Mouse (Mus musculus): ENCODE measurements at regions not wholly inside any gene's neighbourhood (a gene's known extent, or its start where the extent isn't known, plus 50 kb on each side); places are given as distances from the start of the nearest gene placed in this dataset.

DNA sequence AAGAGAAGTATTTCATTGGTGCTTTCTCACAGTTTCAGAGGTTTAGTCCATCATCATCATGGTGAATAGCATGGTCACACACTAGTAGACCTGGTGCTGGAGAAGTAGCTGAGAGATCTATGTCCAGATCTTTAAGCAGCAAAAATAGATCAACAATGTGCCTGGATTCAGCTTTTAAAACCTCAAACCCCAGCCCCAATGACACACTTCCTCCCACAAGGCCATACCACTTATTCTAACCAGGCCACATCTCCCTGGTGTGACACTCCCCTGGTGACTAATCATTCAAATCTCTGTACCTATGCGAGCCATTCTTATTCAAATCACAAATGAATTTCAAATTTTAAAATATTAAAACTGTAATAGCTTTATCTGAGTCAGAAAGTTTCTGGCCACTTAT is 434.3 kb upstream of the Pik3r1 start:
- DNase-seq: no peak
- intact Hi-C loops (cut with DNase I): no loop called here

DNA sequence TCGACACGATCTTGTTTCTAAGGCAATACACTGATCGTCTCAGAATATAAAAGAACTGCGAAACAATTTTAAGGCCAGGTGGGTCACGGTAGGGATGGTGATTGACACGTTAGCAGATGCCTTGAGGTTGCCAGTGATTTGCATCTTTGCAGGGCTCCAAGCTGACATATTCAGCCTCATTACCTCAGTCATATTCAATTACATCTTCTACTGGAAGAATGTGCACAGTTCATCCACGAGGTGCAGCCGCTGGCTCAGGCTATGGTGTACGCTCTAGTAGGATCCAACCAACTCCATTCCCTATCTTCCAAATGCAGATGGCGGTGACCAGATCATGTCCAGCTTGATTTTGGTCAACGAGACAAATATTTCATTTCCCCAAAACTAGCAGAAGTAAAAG is 450.5 kb upstream of the Pik3r1 start:
- intact Hi-C loops (cut with DNase I): loop anchor here (5.0 kb wide), 1 partner anchor 36 kb away; no protein-coding TSS in a partner anchor
- no peak for DNase-seq

DNA sequence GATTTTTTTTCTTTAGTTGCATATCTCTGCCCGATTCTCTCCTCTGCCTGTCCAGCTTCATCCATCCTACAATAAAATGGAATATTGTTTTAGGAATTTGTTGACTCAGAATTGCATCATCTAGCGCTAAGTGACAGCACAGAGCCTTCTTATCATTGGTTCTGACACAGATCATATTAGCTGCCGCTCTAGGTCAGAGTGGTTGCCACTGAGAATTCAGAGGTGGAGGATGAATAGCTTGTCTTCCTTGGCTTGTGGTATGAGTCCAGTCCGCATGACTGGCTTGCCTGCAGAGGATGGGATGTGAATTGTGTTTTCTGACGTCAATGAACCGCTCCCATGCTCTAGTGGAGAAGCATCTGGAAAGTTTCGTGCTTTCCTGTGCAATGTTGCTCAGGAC is 462.3 kb upstream of the Cd180 start:
- intact Hi-C loops (cut with DNase I): no loop called here
- DNase-seq: peak in 1 of 2 experiments; percentile 15

DNA sequence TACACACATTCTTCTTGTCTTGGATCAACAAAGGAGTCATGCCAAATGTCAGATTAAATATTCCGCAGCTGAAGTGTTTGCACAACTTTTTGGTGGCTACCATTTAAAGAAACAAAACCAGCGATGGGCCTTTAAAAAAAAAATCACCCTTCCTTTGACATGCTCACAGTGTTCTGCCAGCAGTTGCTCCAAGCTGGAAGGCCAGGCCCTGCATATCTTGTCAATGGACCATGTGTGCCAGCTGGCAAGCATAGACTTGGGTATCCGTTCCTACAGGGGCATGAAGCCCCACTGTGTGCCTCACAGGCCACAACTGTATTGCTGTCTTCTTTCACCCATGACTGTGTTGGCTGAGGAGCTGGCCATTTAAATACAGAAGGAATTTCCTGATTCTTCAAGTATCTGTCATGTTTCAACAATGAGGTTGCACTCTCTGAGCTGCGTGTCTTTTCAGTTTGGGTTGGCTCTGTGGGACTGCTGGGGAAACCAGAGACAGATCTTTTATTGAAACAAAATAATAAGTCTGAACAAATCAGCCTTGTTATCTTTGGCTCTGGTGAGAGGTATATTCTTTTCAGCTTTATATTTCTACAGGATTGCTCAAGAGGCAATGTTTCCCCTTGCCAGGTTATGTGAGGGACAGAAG is 460.9 kb upstream of the Cd180 start:
- peak; percentile 65 to 69 for DNase-seq
- intact Hi-C loops (cut with DNase I): no loop called here

DNA sequence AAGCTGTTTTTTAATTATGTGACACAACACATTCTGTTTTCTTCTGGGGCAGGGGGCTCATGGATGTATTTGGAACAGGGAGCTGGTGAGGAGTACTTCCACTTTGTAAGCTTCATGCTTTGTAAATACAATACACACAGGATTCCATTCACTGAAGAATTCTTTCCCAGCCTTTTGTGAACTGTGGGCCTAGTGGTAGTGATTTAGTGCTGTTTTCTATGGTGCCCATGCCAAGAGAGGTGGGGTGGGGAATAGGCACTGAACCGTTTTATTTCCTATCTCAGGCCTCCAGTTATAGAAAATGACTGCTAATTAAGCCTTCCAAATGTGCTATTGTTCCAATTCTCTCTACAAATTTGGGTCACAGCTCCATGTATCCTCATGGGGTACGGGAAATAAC is 442.5 kb upstream of the Cd180 start:
- intact Hi-C loops (cut with DNase I): no loop called here
- no peak for DNase-seq

DNA sequence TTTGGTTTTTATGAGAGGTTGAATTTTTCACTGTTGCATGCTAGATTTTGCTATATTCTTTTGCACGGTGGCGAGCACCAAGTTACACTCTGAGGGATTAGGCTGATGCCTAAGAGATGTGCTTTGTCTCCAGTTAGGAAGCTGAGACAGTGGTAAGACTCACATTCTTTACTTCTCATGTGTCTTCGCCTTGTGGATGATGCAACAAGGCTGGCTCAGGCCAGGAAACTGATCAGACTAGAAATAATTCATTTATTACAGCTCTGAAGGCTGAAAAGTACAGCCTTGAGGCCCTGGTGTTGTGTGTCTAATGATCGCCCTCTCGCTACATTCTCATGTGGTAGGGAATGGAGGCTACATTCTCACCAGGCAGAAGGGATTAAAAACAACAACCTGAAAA is 441.6 kb upstream of the Cd180 start:
- intact Hi-C loops (cut with DNase I): no loop called here
- no peak for DNase-seq

GRCm38 (mm10) chr13:102255401-102256371 is 437.7 kb upstream of the Cd180 start:
- DNase-seq: no peak
- intact Hi-C loops (cut with DNase I): no loop called here

- DNase-seq: no peak
- intact Hi-C loops (cut with DNase I): no loop called here
Observed at GRCm38 (mm10) chr13:102258207-102258606, 435.2 kb upstream of the Cd180 start.

GRCm38 (mm10) chr13:102273818-102274217 is 419.5 kb upstream of the Cd180 start:
- no peak for DNase-seq
- intact Hi-C loops (cut with DNase I): no loop called here

DNA sequence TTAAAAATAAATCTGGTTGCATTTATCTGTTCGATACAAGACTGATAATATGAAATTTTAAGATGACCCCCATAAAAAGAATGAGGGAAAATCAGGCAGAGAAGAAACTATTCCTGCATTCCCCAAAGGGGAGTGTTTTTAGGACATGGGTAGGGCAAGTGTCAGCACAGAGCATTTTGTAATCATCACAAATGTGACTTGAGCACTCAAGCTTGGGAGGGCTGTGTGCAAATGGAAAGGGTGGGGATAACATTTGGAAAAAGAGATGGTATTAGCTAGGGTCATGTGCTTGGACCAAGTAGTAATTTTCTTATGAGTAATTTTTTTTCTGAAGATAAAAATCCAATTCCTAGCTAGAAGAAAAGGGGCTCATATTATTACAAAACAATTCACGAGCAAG is 418.1 kb upstream of the Cd180 start:
- DNase-seq: no peak
- intact Hi-C loops (cut with DNase I): no loop called here

DNA sequence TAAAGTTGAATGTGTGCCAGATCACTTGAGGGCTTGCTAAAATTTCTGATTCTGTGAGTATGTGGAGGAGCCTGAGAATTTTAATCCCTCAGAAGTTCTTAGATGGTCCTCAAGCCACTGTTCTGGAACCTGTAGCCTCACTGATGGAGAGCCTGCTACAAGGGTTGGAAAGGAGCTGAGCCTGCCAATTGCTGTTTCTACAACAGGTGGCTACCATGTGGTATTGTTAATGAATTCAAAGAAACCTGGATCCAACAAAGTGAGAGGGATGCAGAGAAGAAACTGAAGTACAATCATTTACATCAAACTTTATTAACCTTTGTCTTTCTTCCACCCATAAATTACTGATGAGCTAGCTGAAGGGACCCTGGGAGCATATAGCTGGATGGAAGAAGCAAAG is 416.5 kb upstream of the Cd180 start:
- no peak for DNase-seq
- intact Hi-C loops (cut with DNase I): no loop called here

- intact Hi-C loops (cut with DNase I): no loop called here
Observed at GRCm38 (mm10) chr13:102280198-102280597, 413.2 kb upstream of the Cd180 start.

GRCm38 (mm10) chr13:102294451-102294850 is 398.9 kb upstream of the Cd180 start:
- no peak for DNase-seq
- intact Hi-C loops (cut with DNase I): no loop called here

More at GRCm38 (mm10) chr13:102280198-102280597, 413.2 kb upstream of the Cd180 start:
- DNase-seq: no peak

- no peak for DNase-seq
- intact Hi-C loops (cut with DNase I): no loop called here
Observed at GRCm38 (mm10) chr13:102295079-102295478, 398.3 kb upstream of the Cd180 start.

DNA sequence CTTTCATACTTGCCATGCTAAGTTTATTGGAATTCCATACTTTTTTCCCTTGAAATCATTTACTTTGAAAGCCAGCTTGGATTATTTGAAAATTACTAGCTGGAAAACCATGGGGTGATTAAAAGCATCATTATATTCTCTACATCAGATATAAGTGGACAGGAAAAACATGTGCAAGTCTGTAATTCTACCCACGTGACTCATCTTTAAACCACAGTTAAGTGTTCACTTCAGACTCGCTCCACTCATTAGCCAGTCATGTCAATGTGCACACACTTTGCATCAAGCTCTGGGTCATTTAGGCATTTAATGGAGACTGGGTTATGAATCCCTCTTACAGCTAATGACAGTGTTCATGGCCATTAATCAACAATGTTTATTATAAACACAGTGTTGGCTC is 385.4 kb upstream of the Cd180 start:
- DNase-seq: no peak
- intact Hi-C loops (cut with DNase I): no loop called here

- no peak for DNase-seq
- intact Hi-C loops (cut with DNase I): no loop called here
Observed at GRCm38 (mm10) chr13:102312096-102312495, 381.3 kb upstream of the Cd180 start.

DNA sequence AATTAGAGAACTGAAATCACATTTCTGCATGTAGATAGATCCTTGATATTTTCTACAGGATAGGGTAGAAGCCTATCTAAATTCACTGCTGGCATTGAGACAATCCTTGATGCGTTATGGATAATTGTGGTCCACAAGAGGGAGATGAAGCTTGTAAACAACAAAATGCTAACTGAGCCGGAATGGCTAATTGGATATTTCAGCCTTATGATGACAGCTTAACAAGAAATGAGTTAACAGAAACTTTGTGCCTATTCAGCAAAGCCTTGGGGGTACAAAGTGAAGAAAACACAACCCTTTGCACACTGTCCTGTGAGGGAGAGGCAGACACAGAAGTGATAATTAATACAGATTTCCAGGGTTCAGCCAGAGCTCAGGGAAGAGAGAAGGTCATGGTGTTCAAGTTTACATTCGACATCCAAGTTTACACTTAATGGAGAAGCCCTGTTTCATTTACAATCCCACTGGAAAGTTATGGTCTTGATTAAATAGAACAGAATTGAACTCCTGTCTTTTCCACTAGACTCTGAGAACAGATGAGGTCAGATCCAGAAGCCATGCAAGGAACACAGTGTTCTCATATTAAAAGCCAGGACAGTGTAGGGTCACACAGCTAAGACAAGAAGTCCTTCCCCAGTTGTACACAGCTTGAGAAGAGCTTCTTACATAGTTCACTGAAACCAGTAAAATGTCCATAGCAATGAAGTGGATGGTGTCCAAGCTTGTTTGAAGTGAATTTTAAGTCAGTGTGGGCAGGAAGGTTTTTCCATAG is 377.3 kb upstream of the Cd180 start:
- DNase-seq: no peak
- intact Hi-C loops (cut with DNase I): no loop called here

DNA sequence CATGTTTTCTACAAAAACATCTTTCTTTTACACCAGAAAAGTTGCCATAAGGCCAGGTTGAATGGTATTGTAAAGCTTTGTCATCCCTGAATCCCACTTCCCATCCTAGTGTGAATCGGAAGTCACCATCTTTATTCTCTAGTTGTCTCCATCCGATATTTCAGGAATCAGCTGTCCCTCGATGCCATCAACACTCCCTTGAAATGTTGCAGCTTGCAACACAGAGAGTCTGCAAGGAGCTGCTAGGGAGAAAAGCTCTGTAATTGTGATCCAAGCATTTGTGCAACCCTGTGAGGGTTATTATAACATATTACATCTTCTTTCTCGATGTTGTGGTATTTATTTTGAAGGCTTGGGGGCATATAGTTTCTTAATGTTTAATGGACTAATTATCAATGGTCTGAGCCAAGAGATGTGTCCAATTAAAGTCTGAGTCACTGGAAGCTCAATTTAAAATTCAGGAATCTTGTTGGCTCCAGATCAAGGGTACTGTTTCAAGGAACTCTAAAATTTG is 374.4 kb upstream of the Cd180 start:
- intact Hi-C loops (cut with DNase I): no loop called here
- peak in 1 of 2 experiments; percentile 15 for DNase-seq

- peak in 1 of 2 experiments; percentile 8 for DNase-seq
- intact Hi-C loops (cut with DNase I): no loop called here
Observed at GRCm38 (mm10) chr13:102319453-102319852, 373.9 kb upstream of the Cd180 start.

GRCm38 (mm10) chr13:102323876-102324275 is 369.5 kb upstream of the Cd180 start:
- intact Hi-C loops (cut with DNase I): loop anchor here (10.0 kb wide), 2 partner anchors 329 to 559 kb away; partner anchors contain the start of gene Pik3r1

DNA sequence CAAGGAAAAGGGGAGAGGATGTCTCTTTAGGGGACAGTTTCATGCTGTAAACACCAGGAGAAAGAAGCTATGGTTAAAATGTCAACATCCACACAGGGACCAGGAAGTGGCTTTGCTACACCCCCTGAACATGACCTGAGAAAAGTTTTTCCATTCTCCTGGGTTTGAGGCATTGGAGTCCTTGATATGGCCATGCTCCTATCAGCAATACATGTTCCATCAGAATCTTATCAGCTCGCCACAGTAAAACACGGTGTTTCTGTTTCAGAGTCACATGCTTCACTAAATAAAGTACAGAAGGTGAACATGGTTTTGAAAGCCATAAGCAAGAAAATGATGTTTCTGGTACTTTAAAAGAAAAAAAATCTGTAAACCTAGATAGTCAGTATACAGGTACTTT is 367.4 kb upstream of the Cd180 start:
- no peak for DNase-seq
- intact Hi-C loops (cut with DNase I): loop anchor here (10.0 kb wide), 2 partner anchors 331 to 561 kb away; partner anchors contain the start of gene Pik3r1

More at GRCm38 (mm10) chr13:102323876-102324275, 369.5 kb upstream of the Cd180 start:
- no peak for DNase-seq

All from heart, postnatal 14 days (tissue).